Mouse (Mus musculus) embryonic facial prominence, embryonic 14.5 days (tissue): Measurements from ENCODE around the gene Zer1. TPM values are rescaled to one million over a fixed set of nuclear protein-coding genes. Genes with fewer than 3 reads are reported as not detected.
A peak's percentile ranks its signal among the peaks of the same experiment; 100 is the strongest.
"Not testable (repeated sequence)": the region's sequence is repeated elsewhere in the genome, so short reads cannot be mapped to it uniquely, and the experiment has no call there.

Experiments used
- ATAC-seq: fragments of 200-750 bp; cut with Nextera tagmentation; 2 replicates; pipeline ENCODE4 v1.8.0; 2017; ENCODE audit warnings: low read depth, moderate number of reproducible peaks, moderate TSS enrichment
- DNase-seq: peaks from one replicate; pipeline ENCODE4 v3.0.0-alpha.2; 2015; ENCODE audit warnings: low spot score
- H3K27ac ChIP-seq: fragments of 300-500 bp; sonication (generic); replicated peaks from 2 replicates; pipeline ENCODE4 v1.5.1; 2014; ENCODE audit warnings: low read depth, mild to moderate bottlenecking, low read length, moderate library complexity
- H3K27me3 ChIP-seq: fragments of 300-500 bp; sonication (generic); replicated peaks from 2 replicates; pipeline ENCODE4 v1.6.1; 2014; ENCODE audit warnings: low read length; ENCODE audit not compliant: control insufficient read depth, insufficient read depth
- H3K36me3 ChIP-seq: fragments of 300-500 bp; sonication (generic); 2 replicates; pipeline ENCODE4 v1.6.1; 2014; ENCODE audit warnings: low read length, mixed read lengths; ENCODE audit not compliant: control insufficient read depth, insufficient read depth
- H3K4me1 ChIP-seq: fragments of 300-500 bp; sonication (generic); 2 replicates; pipeline ENCODE4 v1.6.1; 2014; ENCODE audit warnings: antibody characterized with exemption, low read length; ENCODE audit not compliant: control insufficient read depth, insufficient read depth
- H3K4me2 ChIP-seq: fragments of 300-500 bp; sonication (generic); 2 replicates; pipeline ENCODE4 v1.6.1; 2014; ENCODE audit warnings: low read depth, mild to moderate bottlenecking, low read length, moderate library complexity, mixed read lengths
- H3K4me3 ChIP-seq: fragments of 300-500 bp; sonication (generic); 2 replicates; pipeline ENCODE4 v1.5.1; 2014; ENCODE audit warnings: low read depth, mild to moderate bottlenecking, low read length
- H3K9ac ChIP-seq: fragments of 300-500 bp; sonication (generic); 2 replicates; pipeline ENCODE4 v1.6.1; 2014; ENCODE audit warnings: low read depth, mild to moderate bottlenecking, low read length, moderate library complexity, mixed read lengths
- H3K9me3 ChIP-seq: fragments of 300-500 bp; sonication (generic); 2 replicates; pipeline ENCODE4 v1.6.1; 2016; ENCODE audit warnings: low read length; ENCODE audit not compliant: control insufficient read depth
- WGBS: fragments of 180-500 bp; shearing (Covaris S2); extraction: QIAGEN DNeasy Blood & Tissue Kit; methylation state at CpG from one replicate; pipeline ENCODE4 v1.1.7; 2014; 5-methylcytosine and 5-hydroxymethylcytosine counted together
- polyA plus RNA-seq: library from polyadenylated mRNA; unstranded; fragments of >200 nt; fragmentation: Nextera tagmentation; extraction: Ambion mirVana; gene quantifications from 2 replicates; pipeline ENCODE4 v1.2.1, GENCODE M21; 2014

Gene Zer1
- polyA plus RNA-seq = 7.9 and 8.3 TPM in 2 replicates

DNA sequence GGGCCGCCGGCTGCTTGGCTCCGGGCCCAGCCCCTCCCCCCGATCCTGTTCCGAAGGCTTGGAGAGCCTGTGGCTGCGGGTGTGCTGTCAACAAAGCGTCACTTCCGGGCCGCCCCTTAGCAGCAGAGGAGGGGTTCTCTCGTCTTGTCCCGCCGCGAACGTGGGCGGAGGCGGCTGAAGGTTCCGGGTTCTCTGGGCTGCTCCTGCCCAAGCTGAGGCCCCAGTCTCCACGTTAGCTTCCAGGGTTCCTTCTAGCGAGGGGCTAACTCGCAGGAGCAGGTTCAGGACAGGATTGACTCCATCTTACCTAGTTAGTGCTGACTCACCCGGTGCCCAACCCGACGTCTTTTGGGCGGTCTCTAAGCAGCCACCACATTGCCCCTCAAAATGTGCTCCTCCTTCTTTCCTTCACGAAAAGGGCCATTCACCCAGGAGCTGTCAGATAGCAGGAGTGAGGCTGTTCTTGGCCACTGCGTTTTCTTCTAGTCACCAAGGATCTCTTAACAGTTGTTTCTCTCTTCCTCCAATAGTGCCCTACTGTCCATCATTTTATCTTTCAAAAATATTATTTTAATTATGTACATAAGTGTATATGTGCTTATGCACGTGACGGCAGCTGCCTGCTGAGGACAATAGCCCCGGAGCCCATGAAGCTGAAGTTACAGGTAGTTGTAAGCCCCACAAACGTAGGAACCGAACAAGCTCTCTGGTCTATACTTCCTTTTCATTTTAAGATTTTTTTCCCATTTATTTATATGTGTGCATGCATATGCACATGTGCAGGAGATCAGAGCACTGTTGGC lies at the start of gene Zer1:
TSS of gene Zer1 (minus strand) at position 114 of the 803 bp plus-strand sequence.
- 15% methylated on average over 17 of the region's 31 CpGs for WGBS
- Histone ChIP-seq H3K9me3 (no peaks in the 10 kb centered on the region), H3K4me1 (peaks cover 13% of the 10 kb centered on the region), H3K9ac (peak within 1 kb of the TSS; percentile 87), H3K27ac (peak within 1 kb of the TSS; percentile 63), H3K4me3 (peak within 1 kb of the TSS; percentile 80), H3K36me3 (no peaks in the 10 kb centered on the region; the same call in 1 of the 2 replicates), H3K27me3 (no peaks in the 10 kb centered on the region), H3K4me2 (peak within 1 kb of the TSS; percentile 82)
- ATAC-seq (peak; percentile 98), DNase-seq (peak; percentile 97)

DNA sequence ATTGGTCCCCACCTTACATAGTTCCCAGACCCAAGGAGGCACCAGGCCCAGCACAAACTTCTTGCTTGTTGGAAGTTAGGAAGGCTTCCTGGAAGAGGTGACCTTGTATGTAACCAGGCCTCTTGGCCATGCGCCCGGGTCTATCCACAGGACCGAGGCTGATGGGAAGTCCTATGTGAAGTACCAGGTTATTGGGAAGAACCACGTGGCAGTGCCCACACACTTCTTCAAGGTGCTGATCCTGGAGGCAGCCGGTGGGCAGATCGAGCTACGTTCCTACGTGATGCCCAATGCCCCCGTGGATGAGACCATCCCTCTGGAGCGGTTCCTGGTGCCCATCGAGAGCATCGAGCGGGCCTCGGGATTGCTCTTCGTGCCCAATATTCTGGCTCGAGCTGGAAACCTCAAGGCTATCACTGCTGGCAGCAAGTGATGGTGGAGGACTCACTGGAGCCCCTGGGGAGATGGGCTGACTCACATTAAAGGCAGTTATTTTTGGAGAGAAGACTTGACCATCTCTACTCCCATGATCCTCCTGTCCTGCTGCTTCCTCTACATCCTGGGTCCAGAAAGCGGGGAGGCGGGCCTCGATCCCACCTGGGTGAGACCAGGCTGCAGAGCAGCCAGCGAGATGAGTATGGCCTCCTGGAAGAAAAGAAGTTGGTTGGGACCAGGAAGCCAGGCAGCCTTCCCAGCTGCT lies 49.3 kb upstream of the Zer1 start:
- H3K9ac ChIP-seq = no peak overlapping the region
- 95% methylated on average over 20 of the region's 20 CpGs for WGBS
- ATAC-seq = no peak
- H3K9me3 ChIP-seq = no peaks in the 10 kb centered on the region
- H3K36me3 ChIP-seq = peaks cover 40% of the 10 kb centered on the region
- no peak overlapping the region for H3K4me3 ChIP-seq
- peaks cover 11% of the 10 kb centered on the region for H3K4me1 ChIP-seq
- H3K27ac ChIP-seq = no peak overlapping the region
- no peak overlapping the region for H3K4me2 ChIP-seq
- no peak for DNase-seq
- no peaks in the 10 kb centered on the region for H3K27me3 ChIP-seq

DNA sequence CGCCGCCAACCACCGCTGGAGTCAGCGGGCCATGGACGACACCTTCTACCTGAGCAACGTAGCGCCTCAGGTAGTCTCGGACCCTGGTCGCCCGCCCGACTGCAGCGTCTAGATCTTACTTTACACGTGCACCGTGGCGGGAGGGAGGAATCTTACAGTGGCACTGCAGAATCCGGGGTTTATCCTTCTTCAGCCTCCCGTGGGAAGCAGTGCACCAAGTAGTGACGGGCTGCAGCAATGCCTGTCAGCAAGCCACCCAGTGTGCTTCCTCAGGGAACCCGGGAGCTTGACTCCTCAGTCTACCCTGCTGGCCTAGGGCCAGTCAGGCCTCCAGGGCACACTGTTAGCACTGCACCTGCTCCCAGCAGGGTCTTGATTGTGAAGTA lies 47.6 kb upstream of the Zer1 start:
- no peaks in the 10 kb centered on the region for H3K27me3 ChIP-seq
- peak overlapping the region; percentile 67 for H3K4me3 ChIP-seq
- H3K4me1 ChIP-seq = peaks cover 4% of the 10 kb centered on the region
- peak overlapping the region; percentile 84 for H3K27ac ChIP-seq
- peak; percentile 34; the same call in 1 of the 2 replicates for ATAC-seq
- H3K4me2 ChIP-seq = peak overlapping the region; percentile 93
- under 1% methylated on average over 11 of the region's 19 CpGs for WGBS
- H3K36me3 ChIP-seq = peaks cover 40% of the 10 kb centered on the region
- H3K9me3 ChIP-seq = no peaks in the 10 kb centered on the region
- peak overlapping the region; percentile 77 for H3K9ac ChIP-seq
- peak; percentile 26 for DNase-seq

DNA sequence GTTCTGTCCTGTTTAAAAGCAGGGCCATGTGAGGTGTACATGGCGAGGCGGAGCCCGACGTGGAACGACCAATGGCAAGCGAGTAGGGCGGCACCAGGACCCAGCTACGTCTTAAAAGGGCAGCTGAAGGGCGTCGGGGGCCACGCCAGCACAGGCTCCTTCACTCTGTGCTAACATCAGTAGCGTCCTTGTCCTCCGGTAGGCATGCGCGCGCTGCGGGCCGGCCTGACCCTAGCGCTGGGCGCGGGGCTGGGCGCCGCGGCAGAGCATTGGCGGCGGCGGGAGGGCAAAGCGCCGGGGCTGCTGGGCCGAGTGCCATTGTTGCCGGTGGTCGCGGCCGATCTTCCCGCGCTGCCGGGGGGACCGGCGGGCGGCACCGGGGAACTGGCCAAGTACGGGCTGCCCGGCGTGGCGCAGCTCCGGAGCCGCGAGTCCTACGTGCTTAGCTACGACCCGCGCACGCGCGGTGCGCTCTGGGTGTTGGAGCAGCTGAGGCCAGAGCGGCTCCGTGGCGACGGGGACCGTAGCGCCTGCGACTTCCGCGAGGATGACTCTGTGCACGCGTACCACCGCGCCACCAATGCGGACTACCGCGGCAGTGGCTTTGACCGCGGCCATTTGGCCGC lies 47.1 kb upstream of the Zer1 start, which contains the start of gene Endog:
TSS of gene Endog (plus strand) at position 123 of the 626 bp plus-strand sequence.
- WGBS = under 1% methylated on average over 47 of the region's 75 CpGs
- Histone ChIP-seq H3K4me2 (peak within 1 kb of the TSS; percentile 93), H3K27me3 (no peaks in the 10 kb centered on the region), H3K4me1 (peaks cover 3% of the 10 kb centered on the region; the same call in 1 of the 2 replicates), H3K36me3 (peaks cover 36% of the 10 kb centered on the region), H3K4me3 (peak within 1 kb of the TSS; percentile 67), H3K9me3 (peaks cover 4% of the 10 kb centered on the region), H3K27ac (peak within 1 kb of the TSS; percentile 84), H3K9ac (peak within 1 kb of the TSS; percentile 77)
- ATAC-seq = peak; percentile 97
- peak; percentile 93 for DNase-seq

DNA sequence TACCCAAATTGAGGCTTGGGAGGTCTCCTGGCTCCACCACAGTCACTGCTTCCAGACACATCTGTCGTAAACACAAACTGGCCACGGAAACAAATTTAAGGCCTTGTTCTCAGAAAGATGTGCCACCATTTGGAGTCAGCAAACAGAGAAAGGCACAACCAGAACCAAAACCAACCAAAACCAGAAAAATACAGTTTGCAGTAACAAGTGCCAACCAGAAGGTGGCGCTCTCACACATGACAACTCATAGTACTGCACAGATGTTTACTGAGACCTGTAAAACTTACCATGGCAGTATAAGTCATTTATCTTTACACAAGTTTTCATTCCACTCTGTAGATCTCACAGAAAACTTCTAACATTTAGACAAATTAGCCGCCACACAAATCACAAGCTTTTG lies 42.3 kb upstream of the Zer1 start:
- Histone ChIP-seq H3K27ac (no peak overlapping the region), H3K4me1 (no peaks in the 10 kb centered on the region), H3K4me3 (no peak overlapping the region), H3K9me3 (peaks cover 12% of the 10 kb centered on the region), H3K9ac (no peak overlapping the region), H3K36me3 (no peaks in the 10 kb centered on the region), H3K27me3 (no peaks in the 10 kb centered on the region), H3K4me2 (no peak overlapping the region)
- 62% methylated on average over 4 of the region's 4 CpGs for WGBS
- ATAC-seq (no peak), DNase-seq (no peak)

DNA sequence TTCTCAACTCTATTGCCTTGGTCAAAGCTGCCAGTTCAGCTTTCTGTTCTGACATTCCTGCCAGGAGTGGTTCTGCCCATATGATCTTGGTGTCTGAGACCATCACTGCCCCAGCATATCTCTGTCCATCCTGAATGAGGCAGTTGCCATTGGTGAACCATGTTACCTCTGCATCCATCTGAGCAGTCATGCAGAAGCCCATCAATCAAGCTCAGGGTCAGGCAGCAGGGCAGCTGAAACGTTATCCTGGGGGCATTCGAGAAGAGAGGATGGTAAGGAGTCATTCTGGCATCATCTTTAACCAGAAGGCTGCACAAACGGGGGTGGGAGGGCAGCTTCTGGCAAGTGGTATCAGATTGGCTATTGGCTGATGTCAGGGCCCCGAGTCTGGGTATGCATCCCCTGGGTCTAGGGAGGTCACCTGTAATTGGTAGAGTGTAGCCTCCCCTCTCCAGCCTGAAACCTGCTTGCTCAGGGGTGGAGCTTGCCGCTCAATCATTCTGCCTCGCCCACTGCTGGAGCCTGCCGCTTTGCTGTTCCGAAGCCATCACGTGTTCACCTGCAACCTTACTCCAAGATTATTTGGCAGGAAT lies 40.1 kb upstream of the Zer1 start:
- H3K4me3 ChIP-seq = no peak overlapping the region
- H3K4me1 ChIP-seq = no peaks in the 10 kb centered on the region
- H3K36me3 ChIP-seq = no peaks in the 10 kb centered on the region
- H3K27me3 ChIP-seq = no peaks in the 10 kb centered on the region
- H3K9ac ChIP-seq = no peak overlapping the region
- no peak for DNase-seq
- no peak overlapping the region for H3K27ac ChIP-seq
- no peak for ATAC-seq
- no peak overlapping the region for H3K4me2 ChIP-seq
- peaks cover 12% of the 10 kb centered on the region for H3K9me3 ChIP-seq
- 37% methylated on average over 8 of the region's 9 CpGs for WGBS

DNA sequence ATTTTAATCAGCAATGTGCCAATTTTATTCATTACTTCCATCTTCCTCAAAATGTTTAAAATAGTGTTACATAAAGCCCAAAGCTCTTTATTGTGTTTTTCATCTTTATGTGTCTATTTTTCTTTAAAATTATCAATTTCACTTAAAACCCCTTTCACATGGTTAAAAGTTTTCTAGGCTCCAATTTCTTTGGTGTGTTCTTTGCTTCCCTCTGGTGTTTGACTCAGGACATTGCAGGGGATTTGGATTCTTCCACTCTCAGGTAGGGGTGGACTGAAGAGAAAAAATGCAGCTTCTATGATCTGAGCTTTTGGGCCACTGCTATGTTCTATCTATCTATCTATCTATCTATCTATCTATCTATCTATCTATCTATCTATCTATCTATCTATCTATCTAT lies 37.4 kb upstream of the Zer1 start:
- H3K9ac ChIP-seq = no peak overlapping the region
- H3K4me1 ChIP-seq = no peaks in the 10 kb centered on the region
- no peak overlapping the region for H3K4me3 ChIP-seq
- H3K9me3 ChIP-seq = peaks cover 12% of the 10 kb centered on the region
- peak; percentile 38 for DNase-seq
- no peak for ATAC-seq
- no peaks in the 10 kb centered on the region for H3K27me3 ChIP-seq
- no peak overlapping the region for H3K4me2 ChIP-seq
- H3K27ac ChIP-seq = no peak overlapping the region
- no peaks in the 10 kb centered on the region for H3K36me3 ChIP-seq

DNA sequence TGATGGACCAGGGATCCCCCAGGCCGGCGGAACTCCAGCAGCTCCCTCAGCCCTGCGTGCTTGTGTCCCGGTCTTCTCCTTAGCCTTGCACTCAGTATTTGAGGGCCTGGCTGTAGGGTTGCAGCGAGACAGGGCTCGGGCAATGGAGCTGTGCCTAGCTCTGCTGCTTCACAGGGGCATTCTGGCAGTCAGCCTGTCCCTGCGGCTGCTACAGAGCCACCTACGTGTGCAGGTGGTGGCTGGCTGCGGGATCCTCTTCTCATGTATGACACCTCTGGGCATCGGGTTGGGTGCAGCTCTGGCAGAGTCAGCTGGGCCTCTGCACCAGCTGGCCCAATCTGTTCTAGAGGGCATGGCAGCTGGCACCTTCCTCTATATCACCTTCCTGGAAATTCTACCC lies 35.5 kb upstream of the Zer1 start:
- WGBS = 88% methylated on average over 4 of the region's 10 CpGs
- not testable (repeated sequence) for H3K9me3 ChIP-seq, H3K4me1 ChIP-seq, ATAC-seq, H3K4me2 ChIP-seq, H3K9ac ChIP-seq, H3K27me3 ChIP-seq, H3K36me3 ChIP-seq, H3K27ac ChIP-seq, H3K4me3 ChIP-seq, DNase-seq
